ENCODE assay signal across 7 mouse cellular contexts in genomic region chr9:25309505-25310182, GRCm38 (mm10). TPM values are rescaled to one million over a fixed set of nuclear protein-coding genes. Genes with fewer than 3 reads are reported as not detected.
DNase-seq lines count a peak whose midpoint lies in the region; ATAC-seq lines count a peak whose summit lies in the region.

No protein-coding gene starts in this region.

- H3K36me3 ChIP-seq in midbrain, embryonic 11.5 days (ENCODE audit: control insufficient read depth, insufficient read depth, low read length): 0 out of 2 replicates have a peak, but pooled peaks cover 5% of the 10 kb centered on the region
- peaks cover 49% of the 10 kb centered on the region for H3K36me3 ChIP-seq in midbrain, embryonic 10.5 days
- peaks cover 55% of the 10 kb centered on the region for H3K36me3 ChIP-seq in kidney, embryonic 15.5 days
- peaks cover 5% of the 10 kb centered on the region for H3K36me3 ChIP-seq in midbrain, embryonic 16.5 days (ENCODE audit: control insufficient read depth, insufficient read depth, low read length)

- DNase-seq in midbrain, embryonic 11.5 days (ENCODE audit: low spot score, missing footprints): peak; percentile 90
- no peak for DNase-seq in midbrain, embryonic 10.5 days (ENCODE audit: low spot score)
- DNase-seq in right cerebral cortex, postnatal 14 days: no peak

- H3K27me3 ChIP-seq in midbrain, embryonic 11.5 days (ENCODE audit: control insufficient read depth, insufficient read depth, low read length): no peaks in the 10 kb centered on the region
- no peaks in the 10 kb centered on the region for H3K27me3 ChIP-seq in midbrain, embryonic 10.5 days (ENCODE audit: low read depth, poor library complexity, severe bottlenecking)
- H3K27me3 ChIP-seq in kidney, embryonic 15.5 days: no peaks in the 10 kb centered on the region
- no peaks in the 10 kb centered on the region for H3K27me3 ChIP-seq in midbrain, embryonic 16.5 days (ENCODE audit: control insufficient read depth, insufficient read depth, low read depth, low read length)

- no peak overlapping the region for H3K4me3 ChIP-seq in midbrain, embryonic 11.5 days (ENCODE audit: low read depth, low read length)
- no peak overlapping the region for H3K4me3 ChIP-seq in midbrain, embryonic 10.5 days
- no peak overlapping the region for H3K4me3 ChIP-seq in kidney, embryonic 15.5 days (replicated peaks)
- H3K4me3 ChIP-seq in midbrain, embryonic 16.5 days (ENCODE audit: low read depth, low read length): no peak overlapping the region

- no peak overlapping the region for H3K9ac ChIP-seq in midbrain, embryonic 11.5 days (ENCODE audit: low read length)
- no peak overlapping the region for H3K9ac ChIP-seq in kidney, embryonic 15.5 days
- H3K9ac ChIP-seq in midbrain, embryonic 16.5 days (ENCODE audit: low read depth, low read length): no peak overlapping the region

- ATAC-seq in midbrain, embryonic 11.5 days (ENCODE audit: low FRiP score): peak; percentile 75; the same call in 1 of the 2 replicates
- peak; percentile 87 for ATAC-seq in activated CD4-positive, CD25-positive, alpha-beta regulatory T cell, adult 4 months
- peak; percentile 93 for ATAC-seq in erythroblast, adult 5-6 weeks (replicated peaks; ENCODE audit: low FRiP score, poor library complexity, severe bottlenecking)
- peak; percentile 58 for ATAC-seq in kidney, embryonic 15.5 days (replicated peaks; ENCODE audit: low FRiP score)
- ATAC-seq in midbrain, embryonic 16.5 days: peak; percentile 64

- no peaks in the 10 kb centered on the region for H3K9me3 ChIP-seq in midbrain, embryonic 11.5 days (ENCODE audit: control insufficient read depth, low read length)
- no peaks in the 10 kb centered on the region for H3K9me3 ChIP-seq in midbrain, embryonic 10.5 days (replicated peaks)
- H3K9me3 ChIP-seq in kidney, embryonic 15.5 days (replicated peaks): no peaks in the 10 kb centered on the region
- no peaks in the 10 kb centered on the region for H3K9me3 ChIP-seq in midbrain, embryonic 16.5 days (replicated peaks; ENCODE audit: control insufficient read depth, low read length, poor library complexity, severe bottlenecking)

- H3K27ac ChIP-seq in midbrain, embryonic 11.5 days (ENCODE audit: low read depth, low read length): no peak overlapping the region
- H3K27ac ChIP-seq in midbrain, embryonic 10.5 days (replicated peaks): no peak overlapping the region
- H3K27ac ChIP-seq in kidney, embryonic 15.5 days: no peak overlapping the region
- H3K27ac ChIP-seq in midbrain, embryonic 16.5 days (ENCODE audit: low read length): no peak overlapping the region

- no peak overlapping the region for H3K4me2 ChIP-seq in midbrain, embryonic 11.5 days
- no peak overlapping the region for H3K4me2 ChIP-seq in kidney, embryonic 15.5 days
- no peak overlapping the region for H3K4me2 ChIP-seq in midbrain, embryonic 16.5 days (ENCODE audit: low read length)

- WGBS in midbrain, embryonic 11.5 days: 78% methylated on average over 1 of the region's 1 CpGs
- 63% methylated on average over 1 of the region's 1 CpGs for WGBS in midbrain, embryonic 10.5 days
- WGBS in kidney, embryonic 15.5 days: 90% methylated on average over 1 of the region's 1 CpGs
- WGBS in midbrain, embryonic 16.5 days: 66% methylated on average over 1 of the region's 1 CpGs

- no peaks in the 10 kb centered on the region for H3K4me1 ChIP-seq in midbrain, embryonic 11.5 days (ENCODE audit: control insufficient read depth, insufficient read depth, low read length)
- no peaks in the 10 kb centered on the region for H3K4me1 ChIP-seq in midbrain, embryonic 10.5 days
- H3K4me1 ChIP-seq in kidney, embryonic 15.5 days: no peaks in the 10 kb centered on the region
- H3K4me1 ChIP-seq in midbrain, embryonic 16.5 days (ENCODE audit: control insufficient read depth, insufficient read depth, low read length): no peaks in the 10 kb centered on the region

RNA-seq across cellular contexts. Expression of gene Sept7, which starts 57.4 kb away (rescaled TPM):
- 299 and 345 TPM in 2 replicates for polyA plus RNA-seq in midbrain, embryonic 11.5 days (2014; fragmentation: Nextera tagmentation; extraction: Ambion mirVana)
- 234 and 248 TPM in 2 replicates for polyA plus RNA-seq in midbrain, embryonic 10.5 days (2016; fragmentation: Nextera tagmentation; extraction: Ambion mirVana)
- 100 to 1,000 TPM; 425 to 492 TPM for polyA plus RNA-seq in activated CD4-positive, CD25-positive, alpha-beta regulatory T cell, adult 4 months (2017; shearing (Covaris generic))
- 90.1 and 100 TPM in 2 replicates for total RNA-seq in erythroblast, adult 5-6 weeks (2015; ENCODE audit: low replicate concordance)
- 90.7 and 93.5 TPM in 2 replicates for total RNA-seq in erythroblast, adult 5-6 weeks (2017; ENCODE audit: low replicate concordance)
- 318 and 325 TPM in 2 replicates for polyA plus RNA-seq in kidney, embryonic 15.5 days (2015; fragmentation: Nextera tagmentation; extraction: Ambion mirVana)
- polyA plus RNA-seq in midbrain, embryonic 16.5 days (2015; fragmentation: Nextera tagmentation; extraction: Ambion mirVana): 247 and 251 TPM in 2 replicates
